Mouse (Mus musculus): ENCODE measurements around the gene Gapvd1.
"Not testable (repeated sequence)": the region's sequence is repeated elsewhere in the genome, so short reads cannot be mapped to it uniquely, and the experiment has no call there.

The Gapvd1 gene

DNA sequence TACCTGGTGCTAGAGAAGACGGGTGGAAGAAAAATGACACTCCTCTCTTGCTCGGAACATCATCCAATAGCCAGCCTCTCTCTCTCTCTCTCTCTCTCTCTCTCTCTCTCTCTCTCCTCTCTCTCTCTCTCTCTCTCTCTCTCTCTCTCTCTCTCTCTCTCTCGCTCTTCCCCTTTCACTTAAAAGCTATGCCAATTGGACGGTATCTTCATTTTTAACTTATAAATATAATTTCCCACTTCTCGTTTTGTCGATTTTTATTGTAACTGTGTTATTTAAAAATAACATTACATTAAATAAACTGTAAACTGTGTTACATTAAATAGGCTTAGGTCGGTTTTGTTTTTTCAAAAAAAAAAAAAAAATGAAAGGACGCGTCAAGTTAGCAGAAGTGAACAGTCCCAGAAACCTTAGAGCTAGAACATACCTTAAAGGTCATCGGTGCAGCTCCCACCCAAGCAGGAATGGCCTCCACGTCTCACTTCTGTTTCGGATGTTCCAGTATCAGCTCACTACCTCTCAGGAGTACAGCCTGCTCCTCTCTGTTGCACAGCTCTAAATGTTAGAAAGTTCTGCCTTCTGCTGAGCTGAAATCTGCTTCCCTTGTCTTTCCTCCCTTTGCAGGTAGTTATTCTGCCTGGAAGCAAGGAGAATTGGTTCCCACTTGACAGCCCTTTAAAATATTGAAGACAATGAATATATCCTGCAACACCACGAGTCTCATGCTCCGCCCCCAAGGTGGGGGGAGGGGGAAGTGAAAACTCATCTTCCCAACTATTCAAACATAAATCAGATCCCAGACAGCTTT is at the start of gene Gapvd1:
Gene Gapvd1, minus strand, starts transcription at position 682 of the 808 bp plus-strand sequence.
- peak; percentile 18 for DNase-seq

DNA sequence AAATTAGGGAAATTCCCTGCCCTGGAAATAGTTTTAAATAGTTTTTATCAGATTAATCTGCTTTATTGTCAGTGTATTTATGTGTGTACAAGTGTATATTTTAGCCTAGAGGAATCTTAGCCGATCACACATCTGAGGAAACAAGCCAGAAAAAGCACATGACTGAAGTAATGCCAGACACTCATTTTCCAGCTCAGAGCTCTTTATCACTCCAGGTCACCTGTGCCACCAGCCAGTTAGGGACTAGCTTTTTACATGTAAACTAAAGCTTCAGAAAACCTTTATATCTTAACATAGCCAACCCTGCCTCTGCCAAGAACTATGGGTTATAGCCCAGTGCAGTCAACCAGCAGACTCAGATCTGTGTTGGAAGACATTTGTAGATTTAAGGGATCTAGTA is 49.8 kb upstream of the Gapvd1 start:
- no peak for DNase-seq

DNA sequence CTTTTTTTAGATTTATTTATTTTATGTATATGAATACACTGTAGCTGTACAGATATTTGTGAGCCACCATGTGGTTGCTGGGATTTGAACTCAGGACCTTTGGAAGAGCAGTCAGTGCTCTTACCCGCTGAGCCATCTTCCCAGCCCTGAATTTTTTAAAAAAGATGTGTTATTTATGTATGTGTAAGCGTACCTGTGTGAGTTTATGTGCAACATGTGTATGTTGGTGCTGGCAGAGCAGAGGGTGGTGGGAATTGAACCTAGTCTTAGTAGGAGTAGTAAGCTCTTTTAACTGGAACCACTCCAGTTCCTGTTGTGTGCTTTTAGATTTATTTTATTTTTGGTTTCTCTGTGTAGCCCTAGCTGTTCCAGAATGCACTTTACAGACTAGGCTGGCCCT is 49.1 kb upstream of the Gapvd1 start:
- DNase-seq = no peak

DNA sequence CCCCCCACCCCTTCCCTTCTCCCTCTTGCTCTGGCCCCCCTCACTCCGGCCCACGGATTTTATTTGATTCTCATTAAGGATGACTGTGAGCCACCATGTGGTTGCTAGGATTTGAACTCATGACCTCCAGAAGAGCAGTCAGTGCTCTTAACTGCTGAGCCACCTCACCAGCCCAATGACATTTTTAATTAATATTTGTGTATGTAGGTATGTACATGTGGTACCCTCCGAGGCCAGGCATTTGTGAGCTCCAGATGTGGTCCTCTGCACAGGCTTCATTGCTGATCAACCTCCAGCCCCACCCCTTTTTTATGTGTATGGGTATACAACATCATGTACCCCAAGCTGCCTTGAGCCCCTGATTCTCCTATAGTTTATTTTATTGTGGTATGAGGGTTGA is 48.7 kb upstream of the Gapvd1 start:
- DNase-seq = no peak

DNA sequence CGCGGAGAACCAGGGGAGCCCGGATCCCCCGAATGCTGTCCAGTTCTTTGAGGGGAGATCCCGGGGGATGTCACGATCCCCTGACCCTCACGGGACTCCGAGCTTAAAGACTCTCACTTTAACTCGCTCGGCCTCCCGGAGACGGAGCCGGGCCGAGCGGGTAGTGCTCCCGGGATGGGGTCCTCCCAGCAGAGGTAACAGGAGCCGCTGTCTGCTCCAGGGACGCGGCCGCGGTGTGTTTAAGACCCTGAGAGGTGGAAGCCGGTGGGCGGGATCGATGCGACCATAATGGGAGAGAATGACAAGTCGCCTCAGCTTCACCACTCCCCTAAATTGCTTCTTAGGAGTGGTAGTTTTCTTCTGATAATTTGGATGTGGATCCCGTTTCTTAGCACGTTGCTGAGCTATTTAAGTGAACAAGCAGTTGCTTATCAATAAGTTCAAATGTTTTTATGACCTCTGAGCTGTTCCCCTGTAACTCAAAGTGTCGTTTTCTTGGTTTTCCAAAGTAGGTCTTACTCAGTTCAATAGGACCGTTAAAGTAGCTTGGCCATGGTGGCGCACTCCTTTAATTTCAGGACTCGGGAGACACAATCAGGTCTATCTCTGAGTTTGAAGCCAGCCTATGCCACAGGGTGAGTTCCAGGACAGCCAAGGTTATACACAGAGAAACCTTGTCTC is 47.7 kb upstream of the Gapvd1 start:
- peak; percentile 22 for DNase-seq

DNA sequence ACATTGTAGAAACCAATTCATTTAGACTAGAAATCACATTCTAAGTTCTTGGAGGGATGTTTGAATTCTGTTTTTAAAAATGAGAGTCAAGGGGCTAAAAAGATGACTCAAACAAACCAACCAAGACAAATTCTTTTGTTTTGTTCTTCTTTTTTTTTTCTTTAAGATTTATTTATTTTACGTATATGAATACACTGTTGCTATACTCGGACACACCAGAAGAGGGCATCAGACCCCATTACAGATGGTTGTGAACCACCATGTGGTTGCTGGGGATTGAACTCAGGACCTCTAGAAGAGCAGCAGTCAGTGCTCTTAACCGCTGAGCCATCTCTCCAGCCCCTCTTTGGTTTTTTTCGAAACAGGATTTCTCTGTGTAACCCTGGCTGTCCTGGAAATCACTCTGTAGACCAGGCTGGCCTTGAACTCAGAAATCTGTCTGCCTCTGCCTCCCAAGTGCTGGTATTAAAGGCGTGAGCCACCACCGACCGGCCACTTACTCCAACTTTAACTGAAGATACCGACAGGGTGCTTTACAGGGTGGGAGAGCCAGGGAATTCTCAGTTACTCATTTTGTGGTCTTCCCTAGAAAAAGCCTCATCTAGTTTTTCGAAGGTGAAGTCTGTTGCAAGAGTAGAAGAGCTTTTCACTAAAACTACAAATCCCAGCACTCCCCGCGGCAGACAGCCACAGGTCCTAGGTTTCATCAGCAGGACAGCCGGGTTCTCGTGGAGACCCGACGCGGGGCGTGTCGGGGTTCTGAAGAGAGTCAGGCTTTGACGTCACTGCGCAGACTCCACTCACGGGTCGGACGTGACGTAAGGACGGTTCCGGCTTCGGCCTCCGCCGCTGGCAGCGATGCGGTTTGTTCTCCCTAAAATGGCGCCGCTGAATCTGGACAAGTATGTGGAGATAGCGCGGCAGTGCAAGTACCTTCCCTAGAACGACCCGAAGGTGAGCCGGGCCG is 46.8 kb upstream of the Gapvd1 start:
- peak; percentile 98 for DNase-seq

DNA sequence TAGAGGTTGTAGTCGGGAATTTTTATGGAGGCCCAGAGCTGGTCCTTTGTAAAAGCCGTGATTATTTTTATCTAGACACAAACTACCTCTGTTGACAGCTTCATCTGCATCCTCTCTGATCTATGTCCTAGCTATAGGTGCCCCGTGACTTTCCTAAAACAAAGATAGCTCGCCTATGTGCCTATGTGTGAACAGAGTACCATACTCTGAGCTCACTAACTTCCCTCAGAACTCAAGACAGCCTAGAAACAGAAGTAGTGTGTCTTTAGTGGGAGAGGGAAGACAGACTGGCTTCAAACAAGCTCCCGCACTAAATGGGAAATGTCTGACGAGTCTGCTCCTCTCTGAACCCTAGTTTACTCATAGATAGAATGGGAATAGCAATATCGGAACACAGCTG is 45.3 kb upstream of the Gapvd1 start:
- DNase-seq = no peak

DNA sequence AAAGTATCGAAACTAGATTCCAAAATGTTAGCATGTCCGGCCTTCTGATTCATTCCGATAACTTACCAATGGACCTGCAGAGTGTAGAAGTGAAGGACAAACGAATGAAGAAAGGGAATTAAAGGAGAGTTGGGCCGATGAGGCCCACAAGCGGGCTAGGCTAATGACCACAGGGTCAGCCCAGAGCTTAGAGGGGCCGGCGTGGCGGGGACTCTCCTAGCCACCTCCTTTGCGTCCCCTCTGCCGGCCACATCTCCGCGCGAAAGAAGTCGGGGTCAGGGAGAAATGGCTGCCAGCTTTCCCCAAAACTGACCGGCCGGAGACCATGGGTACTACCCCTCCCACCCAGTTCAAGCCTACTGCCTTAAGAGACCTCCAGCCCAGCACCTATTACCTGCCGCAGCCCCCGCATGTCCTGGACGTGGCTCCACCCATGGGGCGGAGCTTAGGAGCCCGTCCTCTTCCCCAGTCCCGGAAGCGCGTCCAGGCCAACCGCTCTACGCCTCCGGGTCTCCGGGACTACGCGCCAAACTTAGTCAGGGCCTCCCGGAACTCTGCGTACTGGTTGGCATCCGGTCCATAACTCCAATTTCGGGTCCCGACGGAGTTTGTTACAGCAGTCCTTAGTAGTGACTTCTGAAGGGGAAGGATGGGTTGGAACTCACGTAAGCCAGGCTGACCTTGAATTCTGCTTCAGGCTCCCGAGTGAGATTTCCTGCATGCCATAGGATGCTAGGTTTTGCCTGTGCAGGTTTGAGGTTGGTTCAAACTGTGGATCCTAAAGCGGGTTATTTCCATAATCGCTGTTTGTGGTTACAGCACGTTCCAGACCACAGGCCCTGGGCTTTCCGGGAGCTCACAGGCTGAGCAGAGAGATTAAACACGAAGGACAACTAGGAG is 44.6 kb upstream of the Gapvd1 start, which contains the start of gene Rabepk:
Gene Rabepk, minus strand, starts transcription at position 556 of the 900 bp plus-strand sequence.
- peak; percentile 87 for DNase-seq

DNA sequence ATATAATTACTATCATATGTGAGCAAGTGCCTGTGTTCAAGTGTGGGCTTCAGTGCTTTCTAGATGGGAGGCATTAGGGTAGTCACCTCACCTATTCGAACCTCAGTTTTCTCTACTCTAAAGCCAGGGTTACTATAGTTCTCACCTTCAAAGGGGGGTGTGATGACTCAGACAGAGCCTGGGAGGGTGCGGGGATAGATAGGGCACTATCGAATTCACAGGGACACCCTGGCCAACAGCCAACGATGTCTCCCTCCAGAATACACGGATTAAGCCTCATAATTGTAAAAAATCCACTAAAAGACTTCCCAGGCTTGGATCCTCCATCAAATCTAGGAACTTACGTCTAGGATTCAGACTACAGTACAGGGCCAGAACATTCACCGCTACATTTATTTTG is 40.4 kb upstream of the Gapvd1 start:
- DNase-seq = no peak

DNA sequence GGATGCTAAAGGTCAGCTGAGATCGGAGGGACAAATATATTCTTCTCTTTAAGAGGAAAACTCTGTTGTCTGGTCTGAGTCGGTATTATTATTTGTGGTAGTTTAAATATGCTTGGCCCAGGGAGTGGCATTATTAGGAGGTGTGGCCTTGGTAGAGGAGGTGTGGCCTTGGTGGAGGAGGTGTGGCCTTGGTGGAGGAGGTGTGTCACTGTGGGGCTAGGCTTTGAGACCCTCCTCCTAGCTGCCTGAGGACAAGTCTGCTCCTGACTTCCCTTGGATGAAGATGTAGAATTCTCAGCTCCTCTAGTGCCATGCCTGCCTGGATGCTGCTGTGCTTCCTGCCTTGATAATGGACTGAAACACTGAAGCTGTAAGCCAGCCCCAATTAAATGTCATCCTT is 39.5 kb upstream of the Gapvd1 start:
- no peak for DNase-seq

DNA sequence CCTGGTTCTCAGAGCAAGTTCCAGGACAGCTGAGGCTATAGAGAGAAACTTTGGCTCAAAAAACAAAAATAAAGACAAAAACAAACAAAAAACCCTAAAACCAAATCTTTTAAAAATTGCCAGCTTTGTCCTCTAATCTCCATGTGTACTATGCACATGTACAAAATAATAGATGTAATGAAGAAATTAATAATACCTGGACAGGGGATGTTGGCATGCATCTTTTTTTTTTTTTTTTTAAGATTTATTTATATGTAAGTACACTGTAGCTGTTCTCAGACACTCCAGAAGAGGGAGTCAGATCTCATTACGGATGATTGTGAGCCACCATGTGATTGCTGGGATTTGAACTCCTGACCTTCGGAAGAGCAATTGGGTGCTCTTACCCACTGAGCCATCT is 37.5 kb upstream of the Gapvd1 start:
- DNase-seq = not testable (repeated sequence)

DNA sequence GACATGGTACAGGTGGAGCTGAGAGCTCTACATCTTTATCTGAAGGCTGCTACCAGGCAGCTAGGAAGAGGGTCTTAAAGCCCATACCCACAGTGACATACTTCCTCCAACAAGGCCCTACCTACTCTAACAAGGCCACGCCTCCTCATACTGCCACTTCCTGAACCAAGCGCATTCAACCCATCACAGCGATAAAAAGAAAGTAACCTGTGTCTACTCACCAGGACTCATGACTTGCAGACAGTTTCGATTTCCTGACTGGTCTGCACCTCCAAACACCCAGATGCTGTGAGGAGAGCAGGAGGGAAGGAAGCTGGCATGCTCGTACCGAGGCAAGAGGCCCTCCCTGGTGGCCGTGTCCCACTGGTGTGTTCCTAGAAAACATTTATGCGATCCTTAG is 35.2 kb upstream of the Gapvd1 start:
- no peak for DNase-seq

DNA sequence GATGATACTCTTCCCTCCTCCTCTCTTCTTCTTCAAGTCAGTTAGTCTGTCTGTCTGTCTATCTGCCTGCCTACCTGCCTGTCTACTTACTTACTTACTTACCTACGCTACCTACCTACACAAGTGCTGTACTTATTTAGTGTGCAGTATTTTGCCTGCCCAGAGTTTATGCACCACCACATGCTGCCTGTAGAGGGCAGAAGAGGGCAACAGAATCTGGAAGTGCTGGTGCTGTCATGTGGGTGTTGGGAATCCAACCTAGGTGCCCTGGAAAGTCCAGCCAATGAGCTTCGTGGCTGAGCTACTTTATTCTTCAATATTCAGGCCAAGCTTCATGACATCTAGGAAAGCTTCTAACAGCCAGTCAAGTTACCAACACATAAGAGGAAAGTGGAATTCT is 29.1 kb upstream of the Gapvd1 start:
- no peak for DNase-seq

DNA sequence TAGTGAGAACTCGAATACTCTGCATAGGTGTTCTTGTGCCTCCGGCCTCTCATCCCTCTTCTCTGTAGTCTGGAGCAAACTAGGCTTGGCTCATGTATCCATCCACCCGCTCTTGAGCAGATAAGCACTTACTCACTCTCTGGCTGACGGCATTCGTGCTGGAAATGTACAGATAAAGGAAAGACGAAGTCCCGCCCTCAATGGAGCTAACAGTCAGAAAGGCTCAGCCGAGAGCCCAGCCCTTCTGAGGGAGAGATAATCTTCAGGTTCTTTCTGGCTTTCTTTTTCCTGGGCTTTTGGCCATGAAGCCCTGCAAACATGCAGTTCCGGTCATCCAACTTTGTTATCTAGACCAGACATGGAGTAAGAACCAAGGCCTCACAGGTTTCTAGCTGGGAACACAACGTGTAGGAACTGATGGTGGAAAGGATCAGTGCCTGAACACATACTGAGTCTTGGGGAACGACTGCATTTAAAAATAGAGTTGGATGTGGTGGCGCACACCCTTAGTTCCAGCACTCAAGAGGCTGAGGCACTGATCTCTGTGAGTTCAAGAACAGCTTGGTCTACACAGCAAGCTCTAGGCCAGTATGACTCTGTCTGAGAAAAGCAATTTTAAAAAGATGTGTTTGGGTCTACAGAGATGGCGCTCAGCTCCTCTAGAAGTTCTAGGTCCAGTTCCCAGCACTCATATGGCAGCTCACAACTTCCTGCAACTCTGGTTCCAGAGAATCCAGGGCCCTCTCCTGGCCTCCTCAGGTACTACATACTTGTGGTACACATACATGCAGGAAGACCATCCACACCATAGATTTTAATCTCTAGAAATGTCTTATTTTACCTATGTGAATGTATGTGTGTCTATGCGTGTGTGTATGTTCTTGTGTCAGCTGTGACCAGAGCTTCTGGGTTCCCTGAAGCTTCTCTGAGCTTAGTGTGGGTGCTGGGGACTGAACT is 28.3 kb upstream of the Gapvd1 start:
- DNase-seq = no peak

DNA sequence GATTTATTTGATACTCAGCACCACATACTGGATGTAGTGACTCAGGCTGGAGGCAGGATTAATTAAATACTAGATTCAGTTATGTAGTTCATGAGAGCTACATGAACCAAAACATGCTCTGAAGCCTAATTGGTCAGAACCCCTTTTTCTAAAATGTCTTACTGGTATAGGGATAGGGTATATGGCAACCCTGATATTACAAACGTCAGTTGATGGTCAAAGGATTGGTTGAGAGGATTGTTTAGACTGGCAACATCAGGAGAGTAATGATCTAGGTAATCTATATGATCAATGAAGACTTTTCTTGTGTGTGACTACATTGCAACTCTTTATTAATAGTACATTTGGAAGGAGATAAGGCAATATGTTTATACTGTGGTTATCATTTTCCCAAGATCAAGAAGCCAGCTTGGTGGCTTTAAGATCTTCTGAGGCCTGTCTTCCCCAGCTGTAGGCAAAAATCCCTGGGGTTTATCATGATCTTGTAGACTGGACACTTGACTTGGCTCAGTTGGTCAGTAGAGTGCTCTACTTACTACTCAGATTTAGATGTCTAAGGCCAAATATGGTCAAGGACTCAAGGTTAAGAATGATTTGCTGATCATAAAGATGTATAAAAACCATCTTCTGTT is 22.3 kb upstream of the Gapvd1 start:
- DNase-seq = no peak

DNA sequence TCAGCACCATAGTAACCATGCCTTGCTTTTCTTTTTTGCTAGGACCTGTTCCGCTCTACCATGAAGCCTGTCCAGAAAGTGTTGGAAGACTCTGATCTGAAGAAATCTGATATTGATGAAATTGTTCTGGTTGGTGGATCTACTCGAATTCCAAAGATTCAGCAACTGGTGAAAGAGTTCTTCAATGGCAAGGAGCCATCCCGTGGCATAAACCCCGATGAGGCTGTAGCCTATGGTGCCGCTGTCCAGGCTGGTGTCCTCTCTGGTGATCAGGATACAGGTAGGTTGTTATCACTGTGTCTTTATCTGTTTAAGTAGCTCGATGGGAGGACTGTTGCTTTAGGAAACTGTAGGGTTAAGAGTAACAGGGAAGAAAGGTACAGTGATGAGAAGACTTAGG is 19.5 kb upstream of the Gapvd1 start:
- no peak for DNase-seq

DNA sequence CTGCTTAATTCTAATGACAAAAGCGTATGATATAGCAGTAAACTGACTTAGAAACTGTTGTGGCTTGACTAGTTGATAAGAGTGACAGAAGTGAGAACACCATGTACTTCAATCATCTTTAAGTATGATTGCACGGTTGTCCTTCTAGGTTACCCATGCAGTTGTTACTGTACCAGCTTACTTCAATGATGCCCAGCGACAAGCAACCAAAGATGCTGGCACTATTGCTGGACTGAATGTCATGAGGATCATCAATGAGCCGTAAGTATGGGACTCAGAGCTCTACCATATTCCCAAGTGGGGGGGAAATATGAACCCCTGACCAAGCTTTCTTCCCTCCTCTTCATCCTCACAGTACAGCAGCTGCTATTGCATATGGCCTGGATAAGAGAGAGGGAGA is 18.6 kb upstream of the Gapvd1 start:
- DNase-seq = no peak

DNA sequence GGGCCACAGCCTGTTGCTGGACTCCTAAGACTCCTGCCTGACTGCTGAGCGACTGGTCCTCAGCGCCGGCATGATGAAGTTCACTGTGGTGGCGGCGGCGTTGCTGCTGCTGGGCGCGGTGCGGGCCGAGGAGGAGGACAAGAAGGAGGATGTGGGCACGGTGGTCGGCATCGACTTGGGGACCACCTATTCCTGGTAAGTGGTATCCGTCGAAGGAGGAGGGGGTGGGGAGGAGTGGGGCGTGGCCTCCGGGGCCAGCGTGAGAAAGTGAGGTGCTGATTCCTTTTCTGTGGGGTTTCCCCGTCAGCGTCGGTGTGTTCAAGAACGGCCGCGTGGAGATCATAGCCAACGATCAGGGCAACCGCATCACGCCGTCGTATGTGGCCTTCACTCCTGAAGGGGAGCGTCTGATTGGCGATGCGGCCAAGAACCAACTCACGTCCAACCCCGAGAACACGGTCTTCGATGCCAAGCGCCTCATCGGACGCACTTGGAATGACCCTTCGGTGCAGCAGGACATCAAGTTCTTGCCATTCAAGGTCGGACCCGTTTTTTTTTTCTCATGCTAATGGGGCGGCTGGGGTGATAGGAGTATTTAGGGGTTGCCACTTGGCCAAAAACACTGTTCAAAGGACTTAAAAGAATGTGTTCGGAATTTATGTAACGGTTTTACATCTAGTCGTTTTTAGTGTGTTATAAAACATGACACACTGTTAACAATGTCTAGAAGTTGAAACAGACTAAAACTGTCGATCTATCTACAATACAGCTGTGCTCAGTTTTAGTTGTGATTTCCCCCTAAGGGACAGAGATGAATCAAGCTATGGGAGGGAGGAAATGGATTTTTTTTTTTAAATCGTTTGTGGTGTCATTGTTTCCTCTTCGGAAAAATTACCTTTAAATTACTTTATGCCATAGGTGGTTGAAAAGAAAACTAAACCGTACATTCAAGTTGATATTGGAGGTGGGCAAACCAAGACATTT is 17.5 kb upstream of the Gapvd1 start:
- DNase-seq = no peak

Data from right cerebral cortex, adult 18-20 months (tissue).